Mouse (Mus musculus) hindbrain, embryonic 11.5 days (tissue): ENCODE results near the gene Shq1. TPM values are rescaled to one million over a fixed set of nuclear protein-coding genes. Genes with fewer than 3 reads are reported as not detected.

ENCODE experiments used
- ATAC-seq: fragments of 200-750 bp; cut with Nextera tagmentation; 2 replicates; pipeline ENCODE4 v1.8.0; 2017; ENCODE audit warnings: mild to moderate bottlenecking, moderate TSS enrichment, moderate library complexity; ENCODE audit not compliant: low FRiP score
- DNase-seq: peaks from one replicate; pipeline ENCODE4 v3.0.0-alpha.2; 2015; ENCODE audit warnings: low spot score
- H3K27ac ChIP-seq: fragments of 300-500 bp; sonication (generic); 2 replicates; pipeline ENCODE4 v1.5.1; 2014; ENCODE audit warnings: mild to moderate bottlenecking, low read depth, low read length
- H3K27me3 ChIP-seq: fragments of 300-500 bp; sonication (generic); 2 replicates; pipeline ENCODE4 v1.6.1; 2014; ENCODE audit warnings: mild to moderate bottlenecking, low read length, moderate library complexity, mixed read lengths; ENCODE audit not compliant: control insufficient read depth, insufficient read depth
- H3K36me3 ChIP-seq: fragments of 300-500 bp; sonication (generic); 2 replicates; pipeline ENCODE4 v1.6.1; 2014; ENCODE audit warnings: mild to moderate bottlenecking, low read length, moderate library complexity, mixed read lengths; ENCODE audit not compliant: control insufficient read depth, insufficient read depth
- H3K4me1 ChIP-seq: fragments of 300-500 bp; sonication (generic); replicated peaks from 2 replicates; pipeline ENCODE4 v1.6.1; 2014; ENCODE audit warnings: low read length, mixed read lengths; ENCODE audit not compliant: control insufficient read depth, insufficient read depth
- H3K4me2 ChIP-seq: fragments of 300-500 bp; sonication (generic); replicated peaks from 2 replicates; pipeline ENCODE4 v1.6.1; 2014; ENCODE audit warnings: mild to moderate bottlenecking, low read depth, low read length
- H3K4me3 ChIP-seq: fragments of 300-500 bp; sonication (generic); 2 replicates; pipeline ENCODE4 v1.5.1; 2014; ENCODE audit warnings: low read depth, low read length
- H3K9ac ChIP-seq: fragments of 300-500 bp; sonication (generic); 2 replicates; pipeline ENCODE4 v1.6.1; 2014; ENCODE audit warnings: low read depth, low read length
- H3K9me3 ChIP-seq: fragments of 300-500 bp; sonication (generic); 2 replicates; pipeline ENCODE4 v1.6.1; 2016; ENCODE audit warnings: low read length; ENCODE audit not compliant: control insufficient read depth
- WGBS: fragments of 180-500 bp; shearing (Covaris S2); extraction: QIAGEN DNeasy Blood & Tissue Kit; methylation state at CpG from one replicate; pipeline ENCODE4 v1.1.7; 2014; 5-methylcytosine and 5-hydroxymethylcytosine counted together
- polyA plus RNA-seq: library from polyadenylated mRNA; unstranded; fragments of >200 nt; fragmentation: Nextera tagmentation; extraction: Ambion mirVana; gene quantifications from 2 replicates; pipeline ENCODE4 v1.2.1, GENCODE M21; 2014

The Shq1 gene
- polyA plus RNA-seq, 1 experiment from 2014 or later, result 17.1 TPM

DNA sequence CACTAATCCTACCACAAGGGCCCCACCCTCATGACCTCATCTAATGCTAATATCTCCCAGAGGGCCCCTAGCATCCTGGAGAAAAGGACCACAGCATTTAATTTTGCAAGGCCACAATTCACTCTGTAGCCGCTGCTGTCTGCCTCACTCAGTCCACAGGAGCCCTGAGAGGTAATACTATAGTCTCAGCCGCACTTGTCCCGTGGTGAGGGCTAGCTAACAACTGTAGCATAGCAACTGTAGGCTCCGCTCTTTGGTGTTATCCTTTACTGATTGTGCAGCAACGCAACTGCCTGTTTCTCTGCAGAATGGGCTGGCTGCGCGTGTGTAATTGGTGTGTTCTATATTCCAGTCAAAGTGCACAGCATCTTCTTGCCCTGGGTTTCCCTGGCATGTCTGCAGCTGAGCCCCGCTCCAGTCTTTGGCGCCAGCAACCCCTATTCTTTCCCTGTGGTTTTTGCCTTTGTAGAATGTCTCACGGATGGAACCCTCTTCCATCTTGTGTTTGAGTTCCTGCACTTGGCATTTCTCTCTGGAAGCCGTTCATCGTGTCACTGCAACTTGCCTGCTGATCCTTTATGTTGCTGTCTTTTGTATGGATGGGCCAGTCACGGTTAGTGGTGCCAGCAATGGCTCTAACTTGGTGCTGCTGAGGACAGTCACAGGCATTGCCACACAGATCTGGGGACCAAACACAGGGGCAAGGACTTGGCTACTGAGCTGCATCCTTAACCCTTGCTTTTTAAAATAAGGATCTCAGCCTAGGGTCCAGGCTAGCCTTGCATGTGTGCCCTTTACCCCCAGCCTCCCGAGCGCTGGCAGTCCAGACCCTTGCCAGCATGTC lies 128.6 kb downstream of the Shq1 start:
- Histone ChIP-seq H3K27me3 (no peaks in the 10 kb centered on the region), H3K9ac (no peak overlapping the region), H3K36me3 (no peaks in the 10 kb centered on the region), H3K4me1 (peaks cover 5% of the 10 kb centered on the region; the same call in 1 of the 2 replicates), H3K9me3 (no peaks in the 10 kb centered on the region), H3K4me3 (no peak overlapping the region), H3K27ac (no peak overlapping the region), H3K4me2 (no peak overlapping the region)
- ATAC-seq, result no peak
- 67% methylated on average over 15 of the region's 15 CpGs for WGBS
- DNase-seq, result no peak

DNA sequence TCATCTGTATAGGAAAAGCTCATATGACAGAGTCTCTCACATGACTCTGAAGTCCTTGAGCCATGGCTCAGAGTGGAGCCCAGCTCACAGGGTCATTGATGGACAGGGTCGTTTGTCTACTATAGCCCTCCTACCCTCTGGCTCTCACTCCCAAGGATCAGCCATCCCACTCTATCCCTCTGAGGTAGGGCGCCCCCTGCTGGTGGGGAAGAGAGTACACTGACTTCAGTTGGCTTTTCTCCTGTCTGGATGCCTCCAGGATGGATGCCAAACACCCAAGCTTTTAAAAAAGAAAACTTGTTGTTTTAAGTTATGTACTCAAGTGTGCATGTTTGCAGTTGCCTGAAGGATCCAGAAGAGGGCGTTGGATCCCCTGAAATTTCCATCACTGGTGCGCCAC lies 131.3 kb downstream of the Shq1 start:
- ATAC-seq (no peak), DNase-seq (no peak)
- 49% methylated on average over 4 of the region's 4 CpGs for WGBS

DNA sequence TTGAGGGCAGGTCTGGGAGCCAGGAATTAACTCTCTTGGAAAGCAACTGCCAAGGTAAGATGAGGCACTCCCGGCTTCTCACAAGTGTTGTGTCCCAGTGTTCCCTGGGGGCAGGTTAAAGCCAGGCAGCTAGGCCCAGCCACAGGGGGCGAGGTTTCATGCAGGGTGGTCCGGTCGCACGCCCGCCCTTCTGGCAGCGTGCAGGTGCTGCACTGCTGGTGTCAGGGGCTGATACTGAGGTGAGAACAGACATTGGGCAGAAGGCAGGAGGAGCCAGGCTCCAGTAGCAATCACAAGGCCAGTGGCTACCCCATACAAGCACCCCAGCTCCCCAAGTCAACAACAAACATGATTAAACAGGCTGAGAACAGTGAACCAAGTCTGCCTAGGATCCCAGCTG lies 132.4 kb downstream of the Shq1 start:
- Histone ChIP-seq H3K4me2 (no peak overlapping the region), H3K9ac (no peak overlapping the region), H3K36me3 (no peaks in the 10 kb centered on the region), H3K27ac (no peak overlapping the region), H3K9me3 (no peaks in the 10 kb centered on the region), H3K4me1 (peaks cover 8% of the 10 kb centered on the region), H3K4me3 (no peak overlapping the region), H3K27me3 (no peaks in the 10 kb centered on the region)
- ATAC-seq (no peak), DNase-seq (no peak)
- 40% methylated on average over 7 of the region's 7 CpGs for WGBS

More for the DNA sequence above, 131.3 kb downstream of the Shq1 start:
- no peaks in the 10 kb centered on the region for H3K36me3 ChIP-seq
- no peaks in the 10 kb centered on the region for H3K27me3 ChIP-seq
- no peak overlapping the region for H3K4me2 ChIP-seq
- no peak overlapping the region for H3K27ac ChIP-seq
- no peaks in the 10 kb centered on the region for H3K9me3 ChIP-seq
- no peak overlapping the region for H3K4me3 ChIP-seq
- peaks cover 8% of the 10 kb centered on the region for H3K4me1 ChIP-seq
- no peak overlapping the region for H3K9ac ChIP-seq

DNA sequence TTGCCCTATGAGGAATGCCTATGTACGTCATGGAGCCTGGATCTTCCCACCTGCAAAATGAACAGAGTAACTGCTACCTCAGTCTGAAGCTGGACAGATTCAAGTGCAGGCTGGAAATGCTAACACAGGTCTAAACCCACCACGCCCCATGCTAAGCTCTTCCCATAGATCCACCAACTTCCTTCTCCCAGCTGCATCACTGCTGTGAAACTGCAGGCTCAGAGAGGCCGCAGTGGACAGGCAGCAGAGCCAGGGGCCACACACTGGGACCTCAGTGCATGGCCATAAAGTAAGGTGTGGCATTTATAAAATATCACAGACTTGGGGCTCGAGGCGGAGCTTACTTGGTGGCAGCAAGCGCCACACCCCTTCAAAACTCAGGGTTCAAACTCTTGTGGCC lies 133.0 kb downstream of the Shq1 start:
- DNase-seq (no peak), ATAC-seq (no peak)
- WGBS, result 93% methylated on average over 6 of the region's 6 CpGs
- Histone ChIP-seq H3K4me1 (peaks cover 8% of the 10 kb centered on the region), H3K36me3 (no peaks in the 10 kb centered on the region), H3K27ac (no peak overlapping the region), H3K9me3 (no peaks in the 10 kb centered on the region), H3K4me3 (no peak overlapping the region), H3K9ac (no peak overlapping the region), H3K27me3 (no peaks in the 10 kb centered on the region), H3K4me2 (no peak overlapping the region)

DNA sequence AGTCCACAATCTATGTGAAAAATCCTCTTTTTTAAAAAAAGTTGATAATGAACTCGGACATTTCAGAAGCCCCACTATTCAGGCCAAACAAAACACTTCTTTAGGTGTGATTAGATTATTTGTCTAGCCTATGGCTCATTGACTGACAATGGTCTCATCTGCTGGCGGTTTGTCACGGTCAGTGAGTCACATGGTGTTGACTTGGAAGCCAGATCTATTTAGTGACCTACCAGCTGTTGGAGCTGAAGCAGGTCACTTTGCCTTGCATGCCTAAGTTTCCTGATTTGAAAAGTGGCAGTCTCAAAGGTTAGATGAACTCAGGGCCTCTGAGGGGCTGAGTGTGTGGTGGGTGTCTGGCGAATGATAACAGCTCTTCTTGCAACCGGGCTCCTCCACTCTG lies 133.9 kb downstream of the Shq1 start:
- Histone ChIP-seq H3K9me3 (no peaks in the 10 kb centered on the region), H3K4me3 (no peak overlapping the region), H3K27me3 (no peaks in the 10 kb centered on the region), H3K4me2 (no peak overlapping the region), H3K27ac (no peak overlapping the region), H3K9ac (no peak overlapping the region), H3K4me1 (peaks cover 3% of the 10 kb centered on the region; the same call in 1 of the 2 replicates), H3K36me3 (no peaks in the 10 kb centered on the region)
- WGBS, result 61% methylated on average over 5 of the region's 5 CpGs
- DNase-seq (no peak), ATAC-seq (no peak)

DNA sequence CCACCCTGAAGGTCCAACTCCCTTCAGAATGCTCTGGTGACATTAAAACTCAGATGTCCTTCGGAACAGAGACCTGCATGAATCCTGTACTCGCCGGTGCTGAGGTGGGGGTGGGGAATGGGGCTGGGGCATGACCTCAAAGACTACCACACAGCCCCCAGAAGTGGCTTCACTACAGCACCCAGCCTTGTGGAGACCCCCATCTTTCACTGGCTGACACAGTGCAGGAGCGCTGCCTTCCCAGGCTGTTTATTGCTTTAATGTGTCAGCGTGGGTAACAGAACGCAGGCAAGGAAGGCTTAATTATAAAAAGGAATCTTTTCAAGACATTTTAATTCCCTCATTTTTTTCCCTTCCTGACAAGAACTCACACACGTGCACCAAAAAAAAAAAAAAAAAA lies 137.6 kb downstream of the Shq1 start:
- 73% methylated on average over 6 of the region's 7 CpGs for WGBS
- Histone ChIP-seq H3K36me3 (no peaks in the 10 kb centered on the region), H3K27me3 (no peaks in the 10 kb centered on the region), H3K9ac (no peak overlapping the region), H3K4me3 (no peak overlapping the region), H3K9me3 (no peaks in the 10 kb centered on the region), H3K4me2 (no peak overlapping the region), H3K27ac (no peak overlapping the region), H3K4me1 (peaks cover 3% of the 10 kb centered on the region; the same call in 1 of the 2 replicates)
- ATAC-seq (no peak), DNase-seq (no peak)

DNA sequence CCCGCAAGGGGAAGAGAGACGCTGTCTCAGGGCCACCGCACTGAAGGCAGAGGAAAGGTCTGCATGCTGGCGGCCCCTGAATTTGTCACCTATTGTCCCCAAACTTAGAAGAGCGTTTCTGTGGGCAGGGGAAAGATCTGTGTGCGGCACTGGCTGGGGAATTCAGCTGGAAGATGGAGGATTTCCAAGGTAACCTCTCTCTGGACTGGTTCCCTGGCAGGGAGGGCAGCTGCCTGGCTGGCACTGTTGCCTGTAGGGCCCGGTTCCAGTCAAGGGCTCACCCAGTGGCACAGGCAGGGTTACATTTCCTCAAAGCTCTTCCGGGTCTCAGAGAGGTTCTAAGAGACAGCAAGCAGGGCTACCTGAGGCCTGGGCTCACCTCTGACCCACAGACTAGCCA lies 138.6 kb downstream of the Shq1 start:
- Histone ChIP-seq H3K9ac (no peak overlapping the region), H3K27ac (no peak overlapping the region), H3K4me3 (no peak overlapping the region), H3K4me1 (peaks cover 3% of the 10 kb centered on the region; the same call in 1 of the 2 replicates), H3K27me3 (no peaks in the 10 kb centered on the region), H3K36me3 (no peaks in the 10 kb centered on the region), H3K9me3 (no peaks in the 10 kb centered on the region), H3K4me2 (no peak overlapping the region)
- DNase-seq (no peak), ATAC-seq (no peak)
- 83% methylated on average over 8 of the region's 8 CpGs for WGBS

DNA sequence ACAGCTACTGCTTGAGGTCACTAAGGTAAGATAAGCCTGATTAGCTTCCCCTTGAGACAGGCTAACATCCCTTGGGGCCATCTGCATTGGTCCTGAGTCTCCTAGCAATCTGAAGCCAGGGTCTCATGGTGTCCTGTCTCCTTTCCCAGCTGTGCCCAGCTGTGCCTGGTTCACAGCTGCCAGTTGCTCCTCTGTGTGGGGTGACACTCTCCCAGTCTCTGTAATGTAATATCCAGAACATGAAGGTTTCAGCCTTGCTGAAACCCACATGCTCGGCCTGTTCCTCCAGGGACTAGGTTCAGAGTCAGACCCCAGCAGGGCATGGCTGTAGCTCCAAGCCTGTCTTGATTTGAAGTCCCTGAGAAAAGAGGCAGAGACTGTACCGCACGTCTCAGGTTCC lies 141.3 kb downstream of the Shq1 start:
- no peaks in the 10 kb centered on the region for H3K9me3 ChIP-seq
- ATAC-seq (no peak), DNase-seq (no peak)
- H3K27me3 ChIP-seq, result 0 out of 2 replicates have a peak, but pooled peaks cover 4% of the 10 kb centered on the region
- peaks cover 5% of the 10 kb centered on the region for H3K4me1 ChIP-seq
- H3K27ac ChIP-seq, result no peak overlapping the region
- WGBS, result 55% methylated on average over 3 of the region's 3 CpGs
- H3K9ac ChIP-seq, result no peak overlapping the region
- H3K36me3 ChIP-seq, result no peaks in the 10 kb centered on the region
- no peak overlapping the region for H3K4me3 ChIP-seq
- H3K4me2 ChIP-seq, result no peak overlapping the region

DNA sequence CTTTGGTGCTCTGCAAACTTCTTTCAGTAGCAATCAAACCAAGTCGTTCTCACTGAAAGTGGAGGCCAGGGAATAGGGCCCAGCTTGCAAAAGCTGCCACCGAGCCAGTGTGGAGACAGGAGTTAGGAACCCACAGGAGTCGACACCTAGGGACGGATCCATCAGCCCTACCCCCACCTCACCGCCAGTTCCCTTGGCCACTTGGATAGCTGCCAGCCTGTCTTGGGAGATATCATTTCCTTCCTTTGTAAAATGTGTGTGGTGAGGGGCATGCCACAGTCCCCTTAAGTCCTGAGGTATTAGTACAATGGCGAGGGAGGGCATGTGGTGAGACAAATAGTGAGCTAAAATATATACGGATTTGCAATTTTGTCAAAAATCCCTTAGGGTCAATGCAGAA lies 142.4 kb downstream of the Shq1 start:
- ATAC-seq (no peak), DNase-seq (no peak)
- no peak overlapping the region for H3K4me2 ChIP-seq
- H3K4me1 ChIP-seq, result peaks cover 5% of the 10 kb centered on the region
- no peaks in the 10 kb centered on the region for H3K9me3 ChIP-seq
- no peak overlapping the region for H3K27ac ChIP-seq
- WGBS, result 83% methylated on average over 7 of the region's 7 CpGs
- H3K4me3 ChIP-seq, result no peak overlapping the region
- H3K36me3 ChIP-seq, result no peaks in the 10 kb centered on the region
- 0 out of 2 replicates have a peak, but pooled peaks cover 6% of the 10 kb centered on the region for H3K27me3 ChIP-seq
- no peak overlapping the region for H3K9ac ChIP-seq
